Mouse (Mus musculus) liver, postnatal 0 days (tissue): ENCODE data around the gene Ear1. TPM values are rescaled to one million over a fixed set of nuclear protein-coding genes. Genes with fewer than 3 reads are reported as not detected.
A peak's percentile ranks its signal among the peaks of the same experiment; 100 is the strongest.
"Not testable (repeated sequence)": the region's sequence is repeated elsewhere in the genome, so short reads cannot be mapped to it uniquely, and the experiment has no call there.

Experiments used
- ATAC-seq: fragments of 200-750 bp; cut with Nextera tagmentation; 2 replicates; pipeline ENCODE4 v1.8.0; 2017; ENCODE audit warnings: mild to moderate bottlenecking, moderate library complexity
- DNase-seq: peaks from one replicate; pipeline ENCODE4 v3.0.0-alpha.2; 2016
- H3K27ac ChIP-seq: fragments of 300-500 bp; sonication (generic); 2 replicates; pipeline ENCODE4 v1.5.1; 2014; ENCODE audit warnings: antibody characterized with exemption, moderate library complexity, mild to moderate bottlenecking, low read depth
- H3K27me3 ChIP-seq: fragments of 300-500 bp; sonication (generic); 2 replicates; pipeline ENCODE4 v1.6.1; 2014; ENCODE audit warnings: low read length, control low read depth, mixed read lengths; ENCODE audit not compliant: insufficient read depth
- H3K36me3 ChIP-seq: fragments of 300-500 bp; sonication (generic); replicated peaks from 2 replicates; pipeline ENCODE4 v1.6.1; 2014; ENCODE audit warnings: mild to moderate bottlenecking, control low read depth, low read length, moderate library complexity, mixed read lengths; ENCODE audit not compliant: insufficient read depth
- H3K4me1 ChIP-seq: fragments of 300-500 bp; sonication (generic); 2 replicates; pipeline ENCODE4 v1.6.1; 2014; ENCODE audit warnings: antibody characterized with exemption, mild to moderate bottlenecking, control low read depth; ENCODE audit not compliant: insufficient read depth
- H3K4me2 ChIP-seq: fragments of 300-500 bp; sonication (generic); 2 replicates; pipeline ENCODE4 v1.6.1; 2014; ENCODE audit warnings: low read depth, mild to moderate bottlenecking, low read length, moderate library complexity, mixed read lengths
- H3K4me3 ChIP-seq: fragments of 300-500 bp; sonication (generic); 2 replicates; pipeline ENCODE4 v1.5.1; 2014; ENCODE audit warnings: low read depth, low read length
- H3K9ac ChIP-seq: fragments of 300-500 bp; sonication (generic); replicated peaks from 2 replicates; pipeline ENCODE4 v1.6.1; 2014; ENCODE audit warnings: mild to moderate bottlenecking, moderate library complexity
- H3K9me3 ChIP-seq: fragments of 300-500 bp; sonication (generic); 2 replicates; pipeline ENCODE4 v1.6.1; 2016; ENCODE audit warnings: mild to moderate bottlenecking, control low read depth, low read length, mixed read lengths
- CTCF ChIP-seq: sonication (generic); IDR thresholded peaks from 2 replicates; pipeline ENCODE4 v1.5.1; 2016; ENCODE audit warnings: antibody characterized with exemption, low read depth
- EP300 ChIP-seq: IDR thresholded peaks from 2 replicates; pipeline ENCODE4 v1.6.1; 2016; ENCODE audit warnings: antibody characterized with exemption, low read depth, mild to moderate bottlenecking
- WGBS: fragments of 180-500 bp; shearing (Covaris S2); extraction: QIAGEN DNeasy Blood & Tissue Kit; methylation state at CpG from one replicate; pipeline ENCODE4 v1.1.7; 2014; ENCODE audit not compliant: insufficient replicate concordance; 5-methylcytosine and 5-hydroxymethylcytosine counted together
- polyA plus RNA-seq: library from polyadenylated mRNA; unstranded; fragments of >200 nt; fragmentation: Nextera tagmentation; extraction: Ambion mirVana; gene quantifications from 2 replicates; pipeline ENCODE4 v1.2.1, GENCODE M21; 2015

Gene Ear1
- polyA plus RNA-seq, 1 experiment from 2014 or later = 5.0 TPM

DNA sequence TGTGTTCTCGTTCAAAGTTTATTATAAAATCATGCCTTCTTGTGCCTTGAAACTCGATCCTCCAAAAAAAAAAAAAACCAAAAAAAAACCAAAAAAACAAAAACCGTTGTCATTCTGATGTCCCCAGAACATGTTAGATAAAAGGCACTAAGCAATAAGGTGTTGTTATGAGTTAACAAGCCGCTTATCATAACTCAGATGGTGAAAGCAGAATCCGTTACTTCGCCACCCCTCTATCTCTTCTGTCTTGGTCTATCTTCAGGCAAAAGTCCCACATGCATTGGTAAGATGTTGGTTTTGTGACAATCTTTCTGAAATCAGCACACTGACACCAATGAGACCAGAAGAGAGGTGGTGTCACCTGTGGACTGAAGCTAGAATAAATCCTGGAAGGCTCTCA, 51.1 kb downstream of the Ear1 start:
- not testable (repeated sequence) for ATAC-seq

DNA sequence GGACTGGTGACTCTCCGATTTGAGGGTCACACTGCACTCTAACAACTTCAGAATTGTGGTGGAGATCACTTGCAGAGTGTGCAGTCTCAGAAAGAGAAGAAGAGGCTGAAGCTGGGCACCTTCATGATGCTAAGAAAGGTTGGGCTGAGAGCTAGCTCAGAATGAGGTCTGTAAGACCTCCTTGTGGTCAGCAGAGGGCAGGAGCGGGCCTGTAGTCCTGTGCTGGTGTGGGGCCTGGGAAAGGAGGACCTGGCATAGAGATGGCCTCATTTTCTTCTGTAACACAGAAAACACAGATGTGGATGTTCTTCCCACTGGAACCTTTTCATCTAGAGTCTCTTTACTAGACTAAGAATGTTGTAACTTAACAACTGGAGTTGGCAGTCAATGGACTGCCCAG, 53.4 kb downstream of the Ear1 start:
- not testable (repeated sequence) for ATAC-seq, H3K27me3 ChIP-seq
- 35% methylated on average over 1 of the region's 2 CpGs for WGBS

More for the DNA sequence above, 51.1 kb downstream of the Ear1 start:
- H3K4me2 ChIP-seq, H3K27ac ChIP-seq, H3K4me1 ChIP-seq, H3K36me3 ChIP-seq, DNase-seq, H3K9ac ChIP-seq, H3K27me3 ChIP-seq, H3K9me3 ChIP-seq, H3K4me3 ChIP-seq: not testable (repeated sequence)
- peak; percentile 54; the same call in 1 of the 2 replicates for TF ChIP-seq EP300
- WGBS = 61% methylated on average over 6 of the region's 6 CpGs

DNA sequence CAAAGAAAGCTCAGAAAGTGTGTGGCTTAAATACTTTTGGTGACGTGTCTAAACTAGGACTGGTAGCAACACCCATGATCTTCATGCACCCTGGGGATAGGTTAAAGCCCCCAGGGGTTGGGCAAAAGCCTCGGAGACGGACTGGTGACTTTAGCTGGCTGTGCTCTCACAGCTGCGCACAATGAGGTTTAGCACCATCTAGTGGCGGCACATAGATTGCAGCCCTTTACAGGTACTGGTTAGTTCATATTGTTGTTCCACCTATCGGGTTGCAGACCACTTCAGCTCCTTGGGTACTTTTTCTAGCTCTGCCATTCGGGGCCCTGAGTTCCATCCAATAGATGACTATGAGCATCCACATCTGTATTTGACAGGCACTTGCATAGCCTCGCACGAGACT, 62.9 kb downstream of the Ear1 start:
- H3K36me3 ChIP-seq, H3K27ac ChIP-seq, H3K9me3 ChIP-seq, ATAC-seq, H3K27me3 ChIP-seq, H3K4me1 ChIP-seq, H3K4me3 ChIP-seq, H3K4me2 ChIP-seq, H3K9ac ChIP-seq: not testable (repeated sequence)
- peak; percentile 61 for TF ChIP-seq CTCF
- peak; percentile 55 for DNase-seq
- 39% methylated on average over 7 of the region's 9 CpGs for WGBS

More for the DNA sequence above, 53.4 kb downstream of the Ear1 start:
- not testable (repeated sequence) for H3K9me3 ChIP-seq, H3K9ac ChIP-seq, H3K4me2 ChIP-seq, H3K4me3 ChIP-seq, DNase-seq, H3K27ac ChIP-seq, H3K4me1 ChIP-seq, H3K36me3 ChIP-seq

DNA sequence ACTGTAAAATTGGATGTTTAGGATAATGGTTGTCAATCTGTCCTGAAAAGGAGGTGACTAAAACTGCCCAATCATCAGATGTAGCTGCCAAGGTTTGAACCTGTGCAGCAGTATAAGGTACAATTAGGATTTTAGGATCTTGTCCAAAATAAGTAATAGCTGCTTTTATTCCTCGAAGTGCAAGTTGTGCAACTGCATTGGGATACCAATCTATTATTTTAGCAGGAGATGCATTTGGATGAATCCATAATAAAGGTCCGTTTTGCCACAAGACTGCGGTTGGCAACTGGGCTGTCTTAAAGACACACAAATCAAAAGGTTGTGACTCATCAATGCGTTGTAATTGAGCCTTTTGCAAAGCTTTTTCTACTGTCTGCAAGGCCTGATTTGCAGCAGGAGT, 67.2 kb downstream of the Ear1 start:
- H3K27ac ChIP-seq, H3K9ac ChIP-seq, H3K4me3 ChIP-seq, H3K4me1 ChIP-seq, H3K9me3 ChIP-seq, DNase-seq, H3K36me3 ChIP-seq, ATAC-seq, H3K4me2 ChIP-seq, H3K27me3 ChIP-seq: not testable (repeated sequence)
- 77% methylated on average over 3 of the region's 4 CpGs for WGBS

GRCm38 (mm10) chr14:43804435-43804834, 70.9 kb downstream of the Ear1 start:
- peak; percentile 48 for TF ChIP-seq CTCF
- ATAC-seq, H3K4me3 ChIP-seq, H3K36me3 ChIP-seq, H3K9ac ChIP-seq, DNase-seq, H3K4me1 ChIP-seq, H3K27me3 ChIP-seq, H3K9me3 ChIP-seq, H3K4me2 ChIP-seq, H3K27ac ChIP-seq: not testable (repeated sequence)
- 6% methylated on average over 5 of the region's 7 CpGs for WGBS

DNA sequence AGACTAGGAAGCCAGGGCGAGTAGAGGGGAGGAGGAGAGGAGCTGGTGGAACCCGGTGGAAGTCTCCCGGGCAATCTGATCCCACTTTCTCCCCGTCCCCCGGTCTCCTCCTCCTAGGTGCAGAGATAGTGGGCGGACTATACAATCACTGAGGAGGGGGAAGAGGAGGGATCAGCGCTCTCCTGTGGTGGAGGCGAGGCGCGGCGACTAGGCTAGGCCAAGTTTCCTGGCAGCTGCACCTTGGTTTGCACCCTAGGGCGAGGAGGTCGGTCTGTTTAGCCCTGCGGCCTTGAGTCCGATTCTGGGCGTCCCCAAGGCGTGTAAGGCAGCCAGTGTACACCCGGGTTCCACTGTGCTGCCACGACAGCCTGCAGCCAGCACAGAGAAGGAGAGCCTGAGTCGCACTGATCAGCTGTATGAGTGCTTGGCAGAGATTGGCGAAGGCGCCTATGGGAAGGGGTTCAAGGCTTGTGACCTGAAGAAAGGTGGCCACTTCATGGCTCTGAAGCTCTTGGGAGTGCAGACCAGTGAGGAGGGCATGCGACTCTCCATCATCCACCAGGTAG, 78.3 kb downstream of the Ear1 start:
- not testable (repeated sequence) for H3K4me2 ChIP-seq, H3K9me3 ChIP-seq, ATAC-seq, H3K27me3 ChIP-seq, H3K9ac ChIP-seq, H3K27ac ChIP-seq, H3K4me3 ChIP-seq, H3K36me3 ChIP-seq, H3K4me1 ChIP-seq
- peak; percentile 12 for DNase-seq
- 10% methylated on average over 23 of the region's 23 CpGs for WGBS

DNA sequence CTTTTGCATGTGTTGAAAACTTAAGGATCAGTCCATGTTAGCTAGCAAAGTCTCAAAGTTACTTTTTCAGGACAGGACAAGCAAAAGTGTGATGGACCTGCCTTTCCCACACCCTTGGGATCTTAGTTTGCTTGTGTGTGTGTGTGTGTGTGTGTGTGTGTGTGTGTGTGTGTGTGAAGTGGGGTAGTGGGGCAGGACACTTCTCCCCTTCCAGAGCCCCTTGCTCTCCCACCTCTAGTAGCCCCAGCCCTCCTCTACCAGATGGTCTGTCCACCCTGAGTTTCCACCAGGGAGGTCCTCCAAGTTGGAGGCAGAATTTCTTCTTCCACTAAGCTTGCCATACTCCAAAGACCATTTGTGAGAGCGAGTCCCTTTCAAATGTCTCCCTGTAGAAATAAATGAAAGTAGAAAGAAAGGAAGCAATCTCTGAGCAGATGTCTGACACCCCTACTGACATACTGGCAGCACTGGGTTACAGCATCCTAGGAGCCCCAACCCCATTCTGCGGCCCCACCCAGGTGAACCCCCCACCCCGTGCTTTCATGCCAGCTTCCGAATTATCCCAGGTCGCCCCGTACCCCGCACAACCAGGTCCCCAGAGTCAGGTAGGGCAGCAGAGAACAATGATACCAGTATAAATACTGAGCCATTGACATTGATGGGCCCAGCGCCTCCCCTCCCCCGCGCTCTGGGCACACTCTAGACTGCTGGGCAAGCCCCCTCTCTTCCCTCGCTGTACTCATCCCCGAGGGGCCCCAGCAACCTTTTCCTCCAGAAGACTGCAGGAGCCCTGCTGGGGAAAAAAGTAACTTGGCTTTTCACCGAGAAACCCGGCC, 79.0 kb downstream of the Ear1 start:
- no peak overlapping the region for H3K4me2 ChIP-seq
- ATAC-seq (no peak), DNase-seq (no peak)
- no peaks in the 10 kb centered on the region for H3K36me3 ChIP-seq
- H3K9me3 ChIP-seq = no peaks in the 10 kb centered on the region
- WGBS = 19% methylated on average over 14 of the region's 14 CpGs
- TF ChIP-seq EP300 = no peak
- no peak for TF ChIP-seq CTCF
- H3K27ac ChIP-seq = no peak overlapping the region
- no peak overlapping the region for H3K4me3 ChIP-seq
- no peaks in the 10 kb centered on the region for H3K4me1 ChIP-seq
- no peaks in the 10 kb centered on the region for H3K27me3 ChIP-seq
- no peak overlapping the region for H3K9ac ChIP-seq

GRCm38 (mm10) chr14:43793811-43794210, 81.5 kb downstream of the Ear1 start:
- not testable (repeated sequence) for H3K9me3 ChIP-seq, H3K36me3 ChIP-seq, H3K9ac ChIP-seq, ATAC-seq, H3K27me3 ChIP-seq, H3K4me1 ChIP-seq, H3K4me2 ChIP-seq, H3K4me3 ChIP-seq, H3K27ac ChIP-seq
- peak; percentile 14 for DNase-seq
- 51% methylated on average over 5 of the region's 5 CpGs for WGBS

- DNase-seq, H3K36me3 ChIP-seq, H3K4me2 ChIP-seq, H3K4me1 ChIP-seq, H3K27me3 ChIP-seq, H3K27ac ChIP-seq, H3K4me3 ChIP-seq, H3K9ac ChIP-seq, ATAC-seq, H3K9me3 ChIP-seq: not testable (repeated sequence)
- 82% methylated on average over 3 of the region's 3 CpGs for WGBS
These were observed 90.7 kb downstream of the Ear1 start, which contains the start of gene Gm8180 for GRCm38 (mm10) chr14:43784645-43785044. Gene Gm8180 (minus strand): TSS chr14:43784745.
